Mouse (Mus musculus): ENCODE results near the gene Inha.

- no peak for TF ChIP-seq TAL1 (IDR thresholded peaks at IDR 0.05; ENCODE audit: low read length)
- no peak for TF ChIP-seq TBP (IDR thresholded peaks at IDR 0.05; ENCODE audit: low read depth, low read length)
- no peak for TF ChIP-seq POLR2A (IDR thresholded peaks at IDR 0.05; ENCODE audit: control insufficient read depth in 1 of 2, insufficient read depth in 1 of 2, low read depth in 1 of 2, low read length in 2 of 2, poor library complexity in 1 of 2)
- no peak for TF ChIP-seq ZKSCAN1 (IDR thresholded peaks at IDR 0.05; ENCODE audit: low read depth, low read length)
These were observed 26.1 kb upstream of the Inha start for GRCm38 (mm10) chr1:75480735-75481134.
